ENCODE assay signal across 17 mouse cellular contexts in the genomic region with DNA sequence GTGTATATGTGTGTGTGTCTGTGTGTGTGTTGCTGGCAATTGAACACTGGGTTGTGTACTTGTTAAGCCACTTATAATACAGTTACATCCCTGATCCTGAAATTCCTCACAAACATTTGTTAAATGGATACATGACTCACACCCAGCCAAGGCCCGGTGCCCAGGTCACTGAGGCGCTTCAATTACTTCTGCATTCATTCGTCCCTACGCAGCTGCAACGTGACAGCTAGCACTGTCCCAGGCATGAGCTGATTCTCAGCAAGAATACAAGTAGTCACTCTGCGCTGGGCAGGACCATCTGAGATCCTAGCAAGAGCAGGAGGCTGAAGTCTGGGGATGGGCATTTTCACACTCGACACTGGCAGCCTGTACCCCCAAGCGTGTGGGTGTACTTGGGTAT. TPM values are rescaled to one million over a fixed set of nuclear protein-coding genes. Genes with fewer than 3 reads are reported as not detected.
DNase-seq lines count a peak whose midpoint lies in the region; ATAC-seq and TF ChIP-seq lines count a peak whose summit lies in the region.
"Had no signal": no experiment of that assay in that cellular context is flagged by ENCODE, and none has a peak within 500 bp of the region (broad histone marks: within the 10 kb centered on the region; RNA-seq: fewer than 3 reads in every experiment).

No protein-coding gene starts in this region.

- no peaks in the 10 kb centered on the region for H3K27me3 ChIP-seq in lung, embryonic 16.5 days (ENCODE audit: control insufficient read depth, insufficient read depth, low read depth, low read length)
- H3K27me3 ChIP-seq: heart, embryonic 15.5 days; limb, embryonic 15.5 days; stomach, embryonic 15.5 days had no signal

- no peak for TF ChIP-seq POLR2A in lung, adult 2 months (IDR thresholded peaks at IDR 0.05; ENCODE audit: borderline replicate concordance, extremely low read depth, low read depth, low read length)

- no peak for TF ChIP-seq CTCF in lung, adult 2 months (IDR thresholded peaks at IDR 0.05; ENCODE audit: insufficient read depth, low read length)

- H3K4me2 ChIP-seq in lung, embryonic 16.5 days (ENCODE audit: low read depth, low read length) = no peak overlapping the region
- H3K4me2 ChIP-seq: heart, embryonic 15.5 days; limb, embryonic 15.5 days; stomach, embryonic 15.5 days had no signal

- H3K9ac ChIP-seq in lung, embryonic 16.5 days (ENCODE audit: low read length) = no peak overlapping the region
- H3K9ac ChIP-seq: heart, embryonic 15.5 days; limb, embryonic 15.5 days; liver, postnatal 0 days; stomach, embryonic 15.5 days had no signal

- 0 out of 2 replicates have a peak overlapping the region, but pooled peaks have one; percentile 40 for H3K27ac ChIP-seq in lung, embryonic 16.5 days (ENCODE audit: low read length)
- H3K27ac ChIP-seq: heart, embryonic 15.5 days; stomach, embryonic 15.5 days had no signal

- H3K36me3 ChIP-seq in lung, embryonic 16.5 days (ENCODE audit: control insufficient read depth, insufficient read depth, low read length) = peaks cover 4% of the 10 kb centered on the region; the same call in 1 of the 2 replicates
- H3K36me3 ChIP-seq: heart, embryonic 15.5 days; stomach, embryonic 15.5 days had no signal

- no peaks in the 10 kb centered on the region for H3K9me3 ChIP-seq in lung, embryonic 16.5 days (ENCODE audit: control insufficient read depth, low read length)
- H3K9me3 ChIP-seq: heart, embryonic 15.5 days; limb, embryonic 15.5 days; stomach, embryonic 15.5 days had no signal

- 73% methylated on average over 8 of the region's 8 CpGs for WGBS in lung, embryonic 16.5 days
- WGBS in lung, adult 2 months = 61% methylated on average over 8 of the region's 8 CpGs

- H3K4me1 ChIP-seq in lung, embryonic 16.5 days (replicated peaks; ENCODE audit: control insufficient read depth, insufficient read depth, low read length) = peaks cover 52% of the 10 kb centered on the region
- H3K4me1 ChIP-seq in lung, adult 2 months (ENCODE audit: control insufficient read depth, insufficient read depth, low read length) = peaks cover 14% of the 10 kb centered on the region

- peak; percentile 24 for DNase-seq in embryo, embryonic 10 days (ENCODE audit: low spot score)
- no peak for DNase-seq in embryo, embryonic 11 days
- no peak for DNase-seq in lung, adult 2 months
- DNase-seq in adrenal gland, postnatal 25 days = peak; percentile 27
- peak; percentile 14 for DNase-seq in lung, postnatal 25 days (ENCODE audit: low spot score)
- DNase-seq in yolk sac, embryonic 10.5 days (ENCODE audit: low spot score) = no peak
- no peak for DNase-seq in layer of hippocampus, postnatal 14 days (ENCODE audit: low spot score in 2 of 2)
- DNase-seq: cerebellum, adult 9-11 months; heart, adult 18-20 months; kidney, postnatal 36 days; liver, postnatal 0 days; right cerebral cortex, postnatal 14 days had no signal

- no peak overlapping the region for H3K4me3 ChIP-seq in lung, embryonic 16.5 days (ENCODE audit: low read length)
- H3K4me3 ChIP-seq in lung, adult 2 months (replicated peaks; ENCODE audit: extremely low read depth, low read depth, low read length) = no peak overlapping the region
- H3K4me3 ChIP-seq: heart, embryonic 15.5 days; limb, embryonic 15.5 days; stomach, embryonic 15.5 days had no signal

- ATAC-seq in lung, embryonic 16.5 days (ENCODE audit: low read depth) = no peak
- ATAC-seq: forebrain, embryonic 14.5 days; liver, postnatal 0 days had no signal

RNA-seq across cellular contexts. Expression of gene Mrc2, which starts 22.9 kb away (rescaled TPM):
- polyA plus RNA-seq in lung, embryonic 16.5 days (2015; fragmentation: Nextera tagmentation; extraction: Ambion mirVana) = 31.0 and 31.9 TPM in 2 replicates
- polyA plus RNA-seq in lung, adult 2 months (2012; rRNA removed) = 77.0 and 91.8 TPM in 2 replicates
- total RNA-seq in adrenal gland, postnatal 25 days (2021) = 21.3 and 21.7 TPM in 2 replicates
- 1 to 10 TPM; 5.1 to 7.6 TPM for total RNA-seq in layer of hippocampus, postnatal 14 days (2021)

Comparison
In these comparisons a context has a peak if more than half of its experiments do, and no peak if none do; other contexts are left out.
1. DNase-seq: peak in embryo, embryonic 10 days (single experiment), adrenal gland, postnatal 25 days (single experiment) and lung, postnatal 25 days (single experiment); none in embryo, embryonic 11 days (single experiment), lung, adult 2 months (single experiment), yolk sac, embryonic 10.5 days (single experiment) and layer of hippocampus, postnatal 14 days (0 of 2).